18 mouse cellular contexts compared by ENCODE assay signal in the genomic region with DNA sequence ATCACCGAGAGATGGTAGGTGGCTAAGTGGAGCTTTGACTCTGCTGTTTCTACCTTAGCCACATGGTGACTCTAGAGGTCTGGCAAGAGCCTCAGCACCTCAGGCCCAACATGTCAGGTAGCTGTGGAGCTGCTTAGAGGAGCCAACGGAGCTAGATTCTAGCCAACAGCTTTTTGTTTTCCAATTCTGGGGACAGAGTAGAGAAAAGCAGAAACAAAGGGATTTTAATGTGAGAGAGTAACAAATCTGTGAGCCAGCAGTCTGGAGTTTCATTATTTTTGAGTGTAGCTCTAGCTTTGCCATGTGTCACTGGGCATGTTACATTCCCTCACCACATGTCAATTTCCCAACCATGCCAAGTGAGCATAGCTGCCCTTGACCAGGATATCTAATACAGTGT. TPM values are rescaled to one million over a fixed set of nuclear protein-coding genes. Genes with fewer than 3 reads are reported as not detected.
DNase-seq lines count a peak whose midpoint lies in the region; ATAC-seq lines count a peak whose summit lies in the region.
"Had no signal": no experiment of that assay in that cellular context is flagged by ENCODE, and none has a peak within 500 bp of the region (broad histone marks: within the 10 kb centered on the region; RNA-seq: fewer than 3 reads in every experiment).

No protein-coding gene starts in this region.

- H3K9ac ChIP-seq in intestine, embryonic 14.5 days (ENCODE audit: low read length), result no peak overlapping the region
- H3K9ac ChIP-seq in intestine, embryonic 15.5 days, result no peak overlapping the region
- H3K9ac ChIP-seq: forebrain, embryonic 15.5 days; hindbrain, embryonic 12.5 days; lung, embryonic 15.5 days; midbrain, embryonic 13.5 days had no signal

- H3K4me2 ChIP-seq in intestine, embryonic 14.5 days (ENCODE audit: low read length), result no peak overlapping the region
- H3K4me2 ChIP-seq in intestine, embryonic 15.5 days (replicated peaks), result no peak overlapping the region
- H3K4me2 ChIP-seq: forebrain, embryonic 15.5 days; hindbrain, embryonic 12.5 days; lung, embryonic 15.5 days; midbrain, embryonic 13.5 days had no signal

- H3K36me3 ChIP-seq in intestine, embryonic 14.5 days (ENCODE audit: control insufficient read depth, insufficient read depth, low read length), result no peaks in the 10 kb centered on the region
- no peaks in the 10 kb centered on the region for H3K36me3 ChIP-seq in intestine, embryonic 15.5 days
- H3K36me3 ChIP-seq: hindbrain, embryonic 12.5 days; lung, embryonic 15.5 days; midbrain, embryonic 13.5 days had no signal

- WGBS in intestine, embryonic 14.5 days, result 76% methylated on average over 2 of the region's 2 CpGs
- WGBS in intestine, embryonic 15.5 days, result 59% methylated on average over 2 of the region's 2 CpGs

- peak; percentile 9 for DNase-seq in intestine, embryonic 14.5 days (ENCODE audit: low spot score)
- peak; percentile 9 for DNase-seq in 3T3-L1 (ENCODE audit: low read depth, low spot score)
- peak; percentile 92 for DNase-seq in brain, adult 2 months (ENCODE audit: low read depth, low spot score)
- peak; percentile 81 for DNase-seq in cerebellum, adult 9-11 months
- DNase-seq in retina, embryonic 14.5 days (ENCODE audit: low spot score), result no peak
- no peak for DNase-seq in kidney, adult 18-20 months
- DNase-seq: gastrocnemius, postnatal 14 days; kidney, adult 11 months; kidney, postnatal 14 days; liver had no signal

- ATAC-seq in intestine, embryonic 14.5 days (replicated peaks; ENCODE audit: low FRiP score, low TSS enrichment, low read depth), result no peak
- ATAC-seq in intestine, embryonic 15.5 days, result no peak
- ATAC-seq: forebrain, embryonic 15.5 days; midbrain, embryonic 13.5 days had no signal

- no peaks in the 10 kb centered on the region for H3K9me3 ChIP-seq in intestine, embryonic 14.5 days (ENCODE audit: control insufficient read depth, low read length)
- no peaks in the 10 kb centered on the region for H3K9me3 ChIP-seq in intestine, embryonic 15.5 days
- H3K9me3 ChIP-seq: forebrain, embryonic 15.5 days; hindbrain, embryonic 12.5 days; lung, embryonic 15.5 days; midbrain, embryonic 13.5 days had no signal

- H3K4me3 ChIP-seq in intestine, embryonic 14.5 days (ENCODE audit: low read depth, low read length), result no peak overlapping the region
- no peak overlapping the region for H3K4me3 ChIP-seq in intestine, embryonic 15.5 days (replicated peaks)
- H3K4me3 ChIP-seq: erythroblast, embryonic 14.5 days; forebrain, embryonic 15.5 days; hindbrain, embryonic 12.5 days; lung, embryonic 15.5 days; midbrain, embryonic 13.5 days had no signal

- H3K27me3 ChIP-seq in intestine, embryonic 14.5 days (replicated peaks; ENCODE audit: control insufficient read depth, insufficient read depth, low read length), result no peaks in the 10 kb centered on the region
- H3K27me3 ChIP-seq in intestine, embryonic 15.5 days (replicated peaks), result no peaks in the 10 kb centered on the region
- H3K27me3 ChIP-seq: forebrain, embryonic 15.5 days; hindbrain, embryonic 12.5 days; lung, embryonic 15.5 days; midbrain, embryonic 13.5 days had no signal

- H3K4me1 ChIP-seq in intestine, embryonic 14.5 days (replicated peaks; ENCODE audit: control insufficient read depth, insufficient read depth, low read length), result no peaks in the 10 kb centered on the region
- H3K4me1 ChIP-seq in intestine, embryonic 15.5 days (replicated peaks), result no peaks in the 10 kb centered on the region
- H3K4me1 ChIP-seq: hindbrain, embryonic 12.5 days; midbrain, embryonic 13.5 days had no signal

- no peak overlapping the region for H3K27ac ChIP-seq in intestine, embryonic 14.5 days (ENCODE audit: low read depth)
- H3K27ac ChIP-seq in intestine, embryonic 15.5 days, result no peak overlapping the region
- H3K27ac ChIP-seq: forebrain, embryonic 15.5 days; hindbrain, embryonic 12.5 days; lung, embryonic 15.5 days; midbrain, embryonic 13.5 days had no signal

RNA-seq across cellular contexts. Expression of a gene that starts 7.8 kb away (rescaled TPM):
- 0.12 and 0.70 TPM in 2 replicates for polyA plus RNA-seq in intestine, embryonic 14.5 days (2014; fragmentation: Nextera tagmentation; extraction: Ambion mirVana)
- 0.44 and 0.45 TPM in 2 replicates for polyA plus RNA-seq in intestine, embryonic 15.5 days (2015; fragmentation: Nextera tagmentation; extraction: Ambion mirVana)
- polyA plus RNA-seq: erythroblast, embryonic 14.5 days had no signal

RNA-seq across cellular contexts. Expression of a gene that starts 17.1 kb away (rescaled TPM):
- polyA plus RNA-seq in intestine, embryonic 14.5 days (2014; fragmentation: Nextera tagmentation; extraction: Ambion mirVana), result not detected in 2 replicates
- not detected in 2 replicates for polyA plus RNA-seq in intestine, embryonic 15.5 days (2015; fragmentation: Nextera tagmentation; extraction: Ambion mirVana)
- polyA plus RNA-seq: embryonic facial prominence, embryonic 11.5 days; erythroblast, embryonic 14.5 days; forebrain, embryonic 15.5 days; heart, postnatal 0 days; hindbrain, embryonic 12.5 days; lung, embryonic 15.5 days; midbrain, embryonic 13.5 days had no signal

Comparison
In these comparisons a context has a peak if more than half of its experiments do, and no peak if none do; other contexts are left out.
1. DNase-seq: peak in intestine, embryonic 14.5 days (single experiment), 3T3-L1 (single experiment), brain, adult 2 months (single experiment) and cerebellum, adult 9-11 months (single experiment); none in retina, embryonic 14.5 days (single experiment) and kidney, adult 18-20 months (single experiment).